Mouse (Mus musculus) heart, postnatal 4 days (tissue): ENCODE data around the gene Gzmk. TPM values are rescaled to one million over a fixed set of nuclear protein-coding genes. Genes with fewer than 3 reads are reported as not detected.
A peak's percentile ranks its signal among the peaks of the same experiment; 100 is the strongest.
"Not testable (repeated sequence)": the region's sequence is repeated elsewhere in the genome, so short reads cannot be mapped to it uniquely, and the experiment has no call there.

Experiments
- DNase-seq: peaks from one replicate; pipeline ENCODE4 v3.0.0; 2021
- total RNA-seq, 2 experiments: library from RNA; stranded (reverse); gene quantifications; 2 replicates each; pipeline ENCODE4 v1.2.3; 2021

The Gzmk gene
- not detected for total RNA-seq

DNA sequence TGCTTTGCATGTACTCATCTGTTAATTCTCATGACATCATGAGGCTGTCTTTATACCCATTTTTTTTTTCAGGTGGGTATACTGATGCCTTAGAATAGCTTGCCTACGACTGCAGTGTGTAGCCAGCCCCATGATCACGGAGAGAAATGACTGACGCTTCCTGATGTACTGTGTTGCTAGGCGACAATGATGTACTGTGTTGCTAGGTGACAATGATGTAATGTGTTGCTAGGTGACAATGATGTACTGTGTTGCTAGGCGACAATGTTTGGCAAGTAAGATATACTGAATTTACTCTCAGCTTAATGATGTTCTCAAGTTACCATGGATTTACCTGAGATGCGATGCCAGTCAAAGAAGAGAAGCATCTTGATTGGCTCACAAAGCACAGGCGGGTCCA is at the start of gene Gzmk:
Gene Gzmk, minus strand, starts transcription at position 98 of the 400 bp plus-strand sequence.
- no peak for DNase-seq

DNA sequence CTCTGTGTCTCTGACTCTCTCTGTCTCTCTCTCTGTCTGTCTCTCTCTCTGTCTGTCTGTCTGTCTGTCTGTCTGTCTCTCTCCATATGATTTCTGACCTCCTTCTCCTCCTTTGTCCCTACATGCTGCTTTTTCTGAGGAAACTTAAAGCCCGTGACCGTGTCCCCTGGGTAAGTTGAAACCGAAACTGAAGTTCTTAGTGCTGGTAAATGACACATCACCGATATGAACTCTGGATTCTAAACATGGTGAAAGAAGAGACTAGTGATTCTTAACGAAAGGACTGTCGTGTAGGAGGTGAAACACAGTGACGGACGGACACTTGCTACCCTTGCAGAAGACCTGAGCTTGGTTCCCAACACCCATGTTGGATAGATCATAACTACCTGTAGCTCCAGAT is 45.5 kb upstream of the Gzmk start:
- no peak for DNase-seq

DNA sequence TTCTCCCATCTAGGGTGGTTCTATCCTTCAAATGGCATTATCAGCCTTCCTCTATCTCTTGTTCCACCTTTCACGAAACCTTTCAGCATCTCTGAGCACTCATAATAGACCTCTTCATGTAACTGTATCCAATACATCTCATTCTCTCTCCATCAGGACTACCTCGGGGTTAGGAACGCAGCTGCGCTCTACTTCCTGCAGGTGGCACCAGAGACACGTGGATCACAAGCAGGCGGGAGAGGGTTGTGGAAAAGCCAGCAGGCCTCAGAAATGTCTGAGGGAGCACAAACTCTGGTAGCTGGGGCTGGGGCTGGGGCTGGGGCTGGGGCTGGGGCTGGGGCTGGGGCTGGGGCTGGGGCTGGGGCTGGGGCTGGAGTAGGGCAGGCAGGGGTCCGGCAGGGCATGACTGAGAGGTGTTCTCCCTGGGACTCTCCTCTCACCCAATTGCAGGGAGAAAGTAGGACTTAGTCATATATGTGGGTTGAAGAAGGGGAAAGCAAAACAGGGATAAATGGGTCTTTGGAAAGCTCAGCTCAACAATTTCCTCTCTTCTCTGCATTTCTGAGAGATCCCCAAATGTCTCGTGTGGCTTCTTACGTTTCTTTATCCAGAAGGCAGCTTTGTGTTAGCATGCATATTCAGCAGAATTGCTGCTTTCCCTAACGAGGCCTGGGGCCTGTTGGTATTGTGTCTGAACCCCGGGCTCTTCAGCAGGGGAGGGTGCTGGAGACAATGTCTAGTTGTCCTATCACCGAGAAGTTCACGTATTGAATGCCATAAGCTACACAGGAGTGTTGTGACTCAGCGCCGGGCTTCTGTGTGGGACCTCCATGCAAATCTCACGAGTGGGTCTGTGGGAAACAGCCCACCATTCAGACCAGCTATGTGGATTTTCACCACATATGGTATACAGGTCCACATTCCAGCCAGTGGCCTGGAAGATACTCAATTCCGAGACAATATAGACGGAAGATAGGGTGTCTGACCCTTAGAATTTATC is 44.4 kb upstream of the Gzmk start:
- peak; percentile 88 for DNase-seq

DNA sequence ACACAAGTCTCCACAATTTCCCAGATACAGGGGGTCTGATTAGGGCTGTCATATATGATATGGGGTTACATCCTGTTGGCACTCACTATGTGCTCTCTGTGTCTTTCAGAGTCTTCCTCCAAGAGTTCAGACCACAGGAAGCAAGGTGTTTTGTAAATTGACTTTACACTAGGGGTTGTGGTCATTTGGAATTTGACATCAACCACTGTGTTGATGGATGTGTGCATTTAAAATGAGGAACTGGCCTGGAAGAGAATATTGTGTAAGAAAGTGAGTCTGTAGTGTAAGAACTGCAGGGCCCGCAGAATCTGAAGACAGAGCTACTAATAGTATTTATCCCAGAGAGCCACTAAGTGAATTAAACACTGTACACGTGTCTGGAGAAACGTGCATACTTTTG is 41.5 kb upstream of the Gzmk start:
- DNase-seq, result no peak

DNA sequence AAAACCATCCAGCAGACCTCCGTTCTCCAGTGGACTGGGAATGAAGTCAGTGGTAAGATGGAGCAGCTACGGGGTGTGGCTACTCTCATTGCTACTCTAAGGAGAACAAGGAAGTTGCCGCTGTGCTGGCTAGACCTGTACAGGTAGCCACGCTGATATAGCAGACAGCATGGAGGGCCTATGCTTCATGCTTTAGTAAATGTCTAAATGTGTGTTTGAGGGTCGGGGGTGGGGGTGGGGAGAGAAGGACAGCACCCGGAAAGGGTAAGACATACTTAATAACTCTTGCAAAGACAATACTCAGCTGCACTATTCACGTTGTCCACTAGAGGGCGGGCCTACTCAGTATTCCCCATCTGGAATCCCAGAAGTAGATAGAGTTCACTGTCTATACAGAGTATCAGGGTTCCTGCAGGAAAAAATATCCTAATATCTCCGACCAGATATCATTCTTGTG is 40.8 kb upstream of the Gzmk start:
- peak; percentile 86 for DNase-seq

DNA sequence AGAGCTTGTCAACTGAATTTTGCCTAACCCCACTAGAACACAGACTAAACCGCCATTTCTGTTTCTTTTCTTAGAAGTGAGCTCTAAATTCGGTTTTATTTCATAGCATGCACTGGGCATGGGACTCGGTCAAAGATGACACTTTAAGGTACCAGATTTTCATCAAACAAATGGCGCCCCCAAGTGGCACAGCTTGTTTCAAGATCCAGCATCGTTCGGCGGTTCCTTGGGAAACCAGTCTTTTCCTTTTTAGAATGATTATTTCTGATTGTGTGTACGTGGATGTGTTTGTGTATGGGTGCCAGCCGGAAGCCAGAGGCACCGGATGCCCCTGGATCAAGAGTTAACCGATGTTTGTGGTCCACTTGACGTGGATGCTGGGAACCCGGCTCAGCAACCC is 39.5 kb upstream of the Gzmk start:
- DNase-seq, result peak; percentile 66

DNA sequence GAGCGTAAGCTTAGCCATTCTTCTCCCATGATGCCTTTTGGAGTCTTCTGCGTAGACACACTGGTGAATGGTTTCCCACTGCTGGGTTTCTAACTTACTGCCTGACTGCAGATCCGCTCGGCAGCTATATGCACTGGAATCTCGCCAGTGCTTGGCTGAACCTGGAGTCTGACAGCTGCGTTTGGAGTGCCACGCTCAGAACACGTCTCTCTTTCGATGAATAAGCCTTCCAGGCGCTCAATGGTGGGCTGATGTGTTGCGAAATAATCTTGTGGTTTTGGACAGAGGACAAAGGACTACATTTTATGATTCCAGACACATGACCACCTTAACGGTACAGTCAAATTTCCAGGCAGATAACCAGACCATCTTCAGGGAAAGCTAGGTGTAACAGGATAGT is 37.1 kb upstream of the Gzmk start:
- DNase-seq, result peak; percentile 22

DNA sequence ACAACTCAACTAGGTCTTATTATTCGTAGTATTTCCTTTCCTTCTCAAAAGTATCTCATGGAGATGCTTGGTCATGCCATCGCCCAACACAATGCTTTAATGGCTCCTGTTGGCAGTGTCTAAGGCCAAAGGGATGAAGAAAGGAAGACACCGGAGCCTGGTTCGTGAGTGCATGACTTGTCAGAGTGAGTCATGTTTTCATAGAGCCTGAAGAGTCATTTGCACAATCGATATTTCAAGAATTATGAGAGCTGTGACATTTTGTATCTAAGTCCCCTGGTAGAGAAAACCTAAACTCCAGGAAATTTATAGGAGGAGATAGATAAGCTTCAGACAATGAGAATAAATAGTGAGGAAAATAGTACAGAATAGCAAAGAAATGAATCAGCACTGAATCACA is 33.5 kb upstream of the Gzmk start:
- DNase-seq, result no peak

DNA sequence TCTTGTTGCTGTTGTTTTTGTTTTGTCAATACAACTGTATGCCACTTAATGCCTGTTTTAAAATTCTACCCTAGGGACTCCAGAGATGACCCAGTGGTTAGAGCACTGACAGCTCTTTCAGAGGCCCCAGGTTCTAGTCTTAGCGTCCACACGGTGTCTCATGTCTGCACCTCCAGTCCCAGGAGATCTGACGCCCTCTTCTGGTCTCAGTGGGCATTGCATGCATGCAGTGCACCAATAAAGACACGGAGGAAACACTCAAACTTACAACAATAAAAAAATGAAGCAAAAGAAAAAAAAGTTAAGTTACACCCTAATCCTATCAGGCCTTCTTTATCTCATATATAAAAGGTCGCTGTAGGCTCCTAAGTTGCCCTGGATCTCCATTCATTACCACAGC is 31.5 kb upstream of the Gzmk start:
- peak; percentile 18 for DNase-seq

DNA sequence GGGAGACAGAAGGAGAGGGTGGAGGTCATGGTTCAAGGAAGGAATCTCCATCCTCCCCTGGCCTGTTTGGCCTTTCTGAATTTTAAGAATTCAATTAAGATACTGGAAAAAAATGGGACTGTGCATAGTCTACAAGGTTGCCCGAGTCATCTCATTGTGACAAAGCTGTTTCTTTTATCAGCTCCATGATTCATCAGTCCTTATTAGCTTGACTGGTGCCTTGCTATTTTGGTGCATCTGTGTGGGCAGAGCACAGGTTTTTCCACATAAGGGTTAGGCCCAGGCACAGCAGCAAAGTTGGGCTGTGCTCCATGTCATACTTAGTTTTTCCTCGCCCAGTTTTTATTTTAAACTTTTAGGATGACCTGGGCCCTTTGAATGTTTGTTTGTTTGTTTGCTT is 31.1 kb upstream of the Gzmk start:
- DNase-seq, result no peak

DNA sequence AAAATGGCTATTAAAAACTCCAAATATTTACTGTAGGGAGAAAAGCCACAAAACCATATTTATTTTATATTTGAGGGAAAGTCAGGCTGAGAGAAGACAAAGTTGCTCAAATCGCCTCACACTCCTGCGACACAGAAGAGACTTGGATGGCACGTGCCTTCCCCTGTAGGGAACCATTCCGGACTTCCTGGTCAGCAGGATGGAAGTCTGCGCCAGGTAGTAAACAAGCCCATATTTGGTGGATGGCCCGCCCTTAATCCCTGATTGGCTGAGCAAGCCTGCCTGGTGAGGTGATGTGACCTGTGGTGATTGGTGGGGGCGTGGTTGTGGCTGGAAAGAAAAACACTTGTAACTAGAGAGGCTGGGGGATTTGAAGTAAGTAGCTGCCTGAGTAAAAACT is 26.9 kb upstream of the Gzmk start:
- DNase-seq, result not testable (repeated sequence)

DNA sequence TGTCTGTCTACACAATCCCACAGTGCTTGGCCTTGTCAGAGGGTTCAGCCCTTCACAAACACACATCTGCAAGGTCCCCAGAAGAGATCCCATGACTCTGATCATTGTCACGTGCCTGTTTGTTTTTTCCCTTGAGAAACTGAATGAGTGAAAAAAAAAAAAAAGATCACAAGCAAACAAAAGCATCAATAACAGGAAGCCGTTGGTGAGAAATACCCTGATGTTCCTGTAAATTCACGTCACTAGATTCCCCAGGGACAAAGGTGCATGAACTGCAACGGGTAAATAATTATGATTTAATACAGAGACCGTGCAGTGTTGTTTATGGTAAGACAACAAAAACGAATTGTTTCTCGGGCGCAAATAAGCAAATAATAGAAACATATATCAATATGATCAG is 19.3 kb upstream of the Gzmk start:
- no peak for DNase-seq

DNA sequence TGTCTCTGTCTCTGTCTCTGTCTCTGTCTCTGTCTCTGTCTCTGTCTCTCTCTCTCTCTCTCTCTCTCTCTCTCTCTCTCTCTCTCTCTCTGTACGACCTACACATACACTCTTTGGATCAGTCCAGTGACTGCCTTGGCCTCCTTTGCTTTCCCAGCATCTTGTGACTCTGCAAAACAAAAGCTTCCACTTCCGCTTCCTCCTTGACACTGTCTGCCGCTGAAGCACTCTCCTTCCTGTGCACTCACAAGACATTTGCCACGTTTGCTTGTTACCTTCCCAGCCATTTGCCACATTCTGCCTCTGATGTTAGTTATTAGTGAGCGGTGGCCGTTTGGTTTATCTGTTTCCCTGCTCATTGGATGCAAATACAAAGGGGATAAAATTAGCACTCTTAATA is 16.4 kb upstream of the Gzmk start:
- DNase-seq, result no peak

DNA sequence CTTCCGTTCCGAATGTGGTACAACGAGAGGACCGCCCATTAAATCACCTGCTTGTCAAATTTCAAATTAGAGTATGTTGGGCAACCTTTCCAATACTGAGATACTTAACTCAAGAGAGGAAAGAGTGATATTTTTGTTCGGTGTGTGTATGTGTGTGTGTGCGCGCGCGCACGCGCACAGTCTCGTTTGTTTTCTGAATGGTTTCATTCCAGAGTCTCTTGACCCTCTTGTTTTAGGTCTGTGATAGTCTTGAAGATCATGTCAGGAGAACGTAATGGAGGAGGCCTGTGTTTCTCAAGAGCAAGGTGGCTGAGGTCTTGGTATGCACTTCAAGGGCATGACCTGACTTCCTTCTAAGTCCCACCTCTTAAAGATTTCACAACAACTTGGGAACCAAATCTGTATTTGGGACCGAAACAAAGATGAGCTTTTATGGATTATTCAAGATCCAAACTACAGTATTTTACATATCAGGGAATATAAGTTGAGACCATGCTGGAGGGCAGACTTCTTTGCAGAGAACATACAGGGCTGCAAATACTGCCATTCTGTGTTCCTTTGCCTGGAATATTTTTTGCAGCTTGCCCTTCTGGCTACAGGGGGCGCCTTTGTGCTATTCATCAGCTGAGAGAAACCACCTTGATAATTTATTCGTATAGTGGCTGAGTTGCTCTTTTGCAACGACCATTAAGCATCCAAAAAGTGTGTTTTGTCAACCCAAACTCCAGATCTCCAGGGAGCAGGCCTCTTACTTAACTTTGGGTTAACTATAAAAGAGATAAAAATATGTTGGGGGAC is 2.2 kb upstream of the Gzmk start:
- DNase-seq, result peak; percentile 29

DNA sequence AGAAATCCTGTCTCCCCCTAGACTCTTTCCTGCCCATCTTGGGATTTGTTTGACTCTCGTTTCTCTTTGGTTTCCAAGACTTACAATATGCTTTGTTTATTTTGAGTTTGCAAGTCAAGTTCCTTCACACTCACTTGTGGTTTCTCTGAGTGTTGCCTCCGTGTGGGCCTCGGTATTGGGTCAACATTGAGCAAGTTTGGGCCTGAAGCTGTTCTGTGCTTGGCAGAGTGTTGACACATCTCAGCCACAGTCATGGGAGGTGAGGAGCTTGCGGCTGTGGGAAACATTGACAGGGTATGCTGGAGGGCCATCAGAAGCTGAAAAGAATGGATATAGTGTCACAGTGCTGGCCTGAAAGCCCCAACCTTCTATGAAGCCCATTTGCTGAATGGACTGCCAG is 1.4 kb upstream of the Gzmk start:
- no peak for DNase-seq

DNA sequence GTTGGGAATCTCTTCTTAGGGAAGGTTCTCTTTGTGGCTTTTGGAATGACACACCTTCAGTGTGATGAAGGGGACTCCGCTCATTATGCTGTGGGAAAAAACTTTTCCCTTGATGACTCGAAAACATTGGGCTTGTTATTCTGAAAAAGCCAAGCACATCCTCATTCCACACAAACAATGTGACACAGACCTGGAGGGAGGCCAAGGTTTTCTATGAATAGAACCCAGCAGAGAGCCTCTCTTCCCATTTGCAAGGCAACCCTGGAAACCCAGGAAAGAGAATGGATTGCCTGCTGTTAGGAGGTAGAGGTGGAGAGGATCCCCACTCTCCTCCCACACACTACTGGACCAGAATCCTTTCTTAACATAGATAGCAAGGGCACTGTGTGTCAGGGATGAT is 1.6 kb downstream of the Gzmk start:
- DNase-seq, result peak; percentile 83

DNA sequence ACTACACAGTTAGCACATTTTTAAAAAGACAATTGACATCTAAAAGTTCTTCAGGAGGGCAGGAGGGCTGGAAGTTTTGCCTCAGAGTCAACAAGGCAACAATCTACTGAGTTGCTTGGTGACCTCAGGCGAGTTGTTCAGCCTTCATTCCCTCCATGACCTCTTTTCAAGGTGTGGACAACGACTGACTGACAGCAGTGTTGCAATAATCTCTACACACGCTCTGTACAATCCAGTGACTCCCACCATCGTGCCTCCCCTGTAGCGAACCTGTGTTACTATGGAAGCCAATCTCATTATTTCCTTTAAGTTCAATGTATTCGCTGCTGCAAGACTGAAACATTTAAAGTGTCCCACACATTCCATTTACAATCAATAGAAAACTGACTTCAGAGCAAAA is 3.9 kb downstream of the Gzmk start:
- peak; percentile 7 for DNase-seq

DNA sequence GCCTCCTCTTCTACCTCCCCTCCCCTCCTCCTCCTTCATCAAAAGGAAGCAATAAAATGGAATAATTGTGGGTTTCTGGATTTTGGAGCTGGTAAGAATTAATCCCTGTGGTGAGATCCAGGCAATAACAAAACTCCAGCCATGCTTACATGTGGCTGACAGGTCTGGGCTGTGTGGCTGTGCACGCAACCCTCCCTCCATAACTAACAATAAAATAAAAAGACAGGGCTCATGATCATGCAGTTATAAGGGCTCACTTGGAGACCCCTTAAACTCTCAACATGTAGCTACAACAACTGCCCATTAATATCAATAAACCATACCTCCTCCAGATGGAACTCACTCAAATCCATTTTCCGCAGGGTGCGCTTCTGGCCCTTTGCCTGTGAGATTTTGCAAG is 11.8 kb downstream of the Gzmk start:
- no peak for DNase-seq

DNA sequence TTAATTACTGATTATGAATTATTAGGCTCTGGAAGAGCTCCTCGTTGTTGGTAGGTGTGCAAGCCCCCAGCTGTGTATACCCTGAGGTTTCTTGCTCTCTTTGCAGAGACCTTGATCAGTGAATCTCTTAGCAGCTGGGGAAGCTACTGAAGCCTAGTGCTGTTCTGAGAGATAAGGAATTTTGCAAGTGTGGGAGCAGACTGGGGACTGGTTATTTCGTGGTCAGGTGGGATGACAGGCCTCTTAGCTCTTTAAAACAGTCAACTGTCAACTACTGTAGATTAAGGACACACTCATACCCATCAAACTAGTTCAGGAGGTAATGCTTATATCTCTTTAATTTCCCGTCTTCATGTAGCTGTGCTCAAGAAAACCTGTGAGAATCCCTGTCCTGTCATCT is 13.3 kb downstream of the Gzmk start:
- DNase-seq, result no peak

DNA sequence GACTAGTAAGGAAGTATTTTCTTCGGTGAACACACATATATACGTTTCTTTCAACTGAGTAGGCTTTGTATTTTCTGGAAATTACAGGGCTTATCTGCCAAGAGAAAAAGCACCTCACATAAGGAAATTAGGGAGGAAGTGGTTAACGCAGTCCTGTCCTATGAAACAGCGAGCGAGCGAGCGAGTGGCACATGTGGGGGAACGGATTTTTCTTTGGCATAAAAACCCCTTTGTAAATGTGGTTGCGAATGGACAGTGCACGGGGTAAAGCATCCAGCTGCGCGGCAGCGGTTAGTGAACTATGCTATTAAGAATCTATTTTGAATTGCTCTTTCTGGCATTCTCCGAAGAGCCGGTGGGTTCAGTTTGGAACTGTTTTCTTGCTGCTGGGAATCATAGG is 14.4 kb downstream of the Gzmk start:
- no peak for DNase-seq

DNA sequence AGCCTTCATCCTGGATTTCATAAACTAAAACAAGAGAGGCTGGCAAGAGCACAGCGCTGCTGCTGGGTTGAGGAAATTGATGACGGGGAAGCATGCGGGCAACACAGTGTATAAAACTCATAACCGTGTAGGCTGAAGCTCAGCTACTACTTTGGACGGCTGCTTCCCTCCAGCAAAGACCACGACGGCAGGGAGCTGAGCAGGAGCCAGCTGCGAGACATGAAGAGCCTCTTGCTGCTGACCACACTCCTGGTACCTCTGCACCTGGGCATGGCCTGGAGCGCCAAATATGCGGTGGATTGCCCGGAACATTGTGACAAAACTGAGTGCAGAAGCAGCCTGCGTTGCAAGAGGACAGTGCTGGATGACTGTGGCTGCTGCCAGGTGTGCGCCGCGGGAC is 16.1 kb downstream of the Gzmk start, which contains the start of gene Esm1:
Gene Esm1, plus strand, starts transcription at position 36 of the 400 bp plus-strand sequence.
- no peak for DNase-seq

DNA sequence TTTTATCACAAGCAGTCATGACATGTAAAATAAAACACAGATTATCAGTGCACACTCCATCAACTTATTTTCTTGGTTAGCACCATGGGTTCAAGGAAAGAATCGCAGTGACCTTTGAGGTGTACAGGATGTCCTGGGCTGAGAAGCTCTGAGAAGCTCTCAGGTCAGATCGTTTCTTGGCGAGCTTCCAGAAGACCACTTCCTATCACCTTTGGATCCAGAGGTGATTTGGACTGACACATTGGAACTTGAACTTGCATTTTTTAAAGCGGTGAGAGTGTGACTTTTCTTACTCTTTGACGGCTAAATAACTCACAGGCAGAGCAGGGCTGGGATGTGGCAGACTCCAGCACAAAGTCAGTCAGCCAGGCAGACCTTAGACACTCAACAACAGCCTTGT is 20.4 kb downstream of the Gzmk start:
- no peak for DNase-seq

DNA sequence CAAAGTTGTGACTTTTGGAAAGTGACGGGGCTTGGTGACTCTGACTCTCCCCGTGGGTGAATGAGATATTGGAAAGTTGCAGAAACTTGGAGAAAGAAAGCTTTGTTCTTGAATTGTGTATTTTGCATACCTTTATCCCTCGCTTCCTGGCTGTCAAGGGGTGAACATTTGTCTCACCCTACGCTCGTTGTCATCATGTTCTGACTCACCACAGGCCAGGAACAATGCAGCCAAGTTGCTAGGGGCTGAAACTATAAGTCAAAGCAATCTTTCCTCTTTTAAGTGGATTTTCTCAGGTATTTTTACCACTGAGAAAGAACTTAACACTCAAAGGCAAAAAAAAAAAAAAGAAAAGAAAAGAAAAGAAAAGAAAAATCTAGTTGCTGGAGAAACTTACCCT is 22.6 kb downstream of the Gzmk start:
- no peak for DNase-seq

DNA sequence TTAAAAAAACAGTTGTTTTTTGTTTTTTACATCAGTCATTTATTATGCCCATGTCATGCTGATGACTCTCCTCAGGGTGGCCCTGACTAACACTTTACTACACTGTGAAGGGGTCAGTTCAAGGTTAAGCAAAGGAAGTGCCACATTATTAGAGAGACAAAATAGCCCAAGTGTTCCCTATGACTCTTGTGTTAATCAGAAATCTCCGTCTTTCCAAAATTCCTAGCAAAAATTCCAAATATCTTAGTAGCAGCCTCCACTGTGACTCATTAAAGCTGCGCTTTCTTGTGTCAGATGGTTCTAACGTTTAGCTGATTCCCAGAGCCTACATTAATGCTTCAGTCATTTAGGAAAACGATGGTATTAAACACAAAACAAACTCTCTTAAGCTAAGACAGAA is 23.5 kb downstream of the Gzmk start:
- DNase-seq, result no peak
